Mouse (Mus musculus): Measurements from ENCODE around the gene Wdr62. TPM values are rescaled to one million over a fixed set of nuclear protein-coding genes. Genes with fewer than 3 reads are reported as not detected.

The Wdr62 gene
- total and polyA plus RNA-seq, 2 experiments: 0.55 to 5.9 TPM

DNA sequence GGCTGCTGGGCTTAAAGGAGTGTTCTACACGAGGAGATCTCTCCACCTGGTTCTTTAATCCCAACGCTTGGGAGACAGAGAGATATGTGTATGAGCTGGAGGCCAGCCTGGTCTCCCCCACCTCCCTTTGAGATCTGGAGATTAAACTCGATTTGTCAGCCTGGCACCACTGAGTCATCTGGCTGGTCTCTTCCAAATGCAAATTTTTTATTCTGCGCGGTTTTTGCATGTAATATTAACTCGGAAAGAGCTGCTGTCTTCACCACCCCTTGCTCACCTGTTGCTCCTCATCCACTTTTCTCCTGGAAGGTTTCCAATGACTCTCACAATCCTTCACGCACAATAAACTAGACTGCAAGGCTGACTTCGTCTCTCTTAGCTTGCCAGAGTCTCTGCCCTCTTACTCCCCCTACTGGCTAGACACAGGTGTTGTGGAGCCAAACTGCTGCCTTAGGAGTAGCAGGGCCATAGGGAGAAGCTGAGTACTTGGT is 81.7 kb downstream of the Wdr62 start, which contains the start of gene Capns1:
Gene Capns1, minus strand, starts transcription at position 331 of the 491 bp plus-strand sequence.
- WGBS: 13% methylated on average over 8 of the region's 8 CpGs
- Histone ChIP-seq H3K36me3 (ENCODE audit: control insufficient read depth, insufficient read depth, low read length) (no peaks in the 10 kb centered on the region), H3K9ac (ENCODE audit: low read depth, low read length) (no peak within 1 kb of the TSS), H3K79me2 (ENCODE audit: control insufficient read depth, insufficient read depth, low read length) (no peaks in the 10 kb centered on the region), H3K27me3 (ENCODE audit: control insufficient read depth, insufficient read depth, low read length) (no peaks in the 10 kb centered on the region), H3K27ac (replicated peaks; ENCODE audit: insufficient read depth, low read depth, low read length) (no peak within 1 kb of the TSS), H3K4me1 (ENCODE audit: control insufficient read depth, insufficient read depth, low read length) (0 out of 2 replicates have a peak, but pooled peaks cover 1% of the 10 kb centered on the region), H3K4me3 (ENCODE audit: insufficient read depth, low read depth, low read length) (no peak within 1 kb of the TSS)
- DNase-seq (ENCODE audit: extremely low read depth, low read depth, low spot score): peak; percentile 68
- TF ChIP-seq CTCF (IDR thresholded peaks at IDR 0.05; ENCODE audit: low read depth, low read length) (peak; percentile 86), POLR2A (IDR thresholded peaks at IDR 0.05; ENCODE audit: extremely low read depth, insufficient read depth, low read length) (no peak)

GRCm38 (mm10) chr7:30197592-30198129 is 82.6 kb downstream of the Wdr62 start:
- TF ChIP-seq POLR2A (IDR thresholded peaks at IDR 0.05; ENCODE audit: extremely low read depth, insufficient read depth, low read length): no peak
- TF ChIP-seq CTCF (IDR thresholded peaks at IDR 0.05; ENCODE audit: low read depth, low read length): no peak
- H3K27ac ChIP-seq (replicated peaks; ENCODE audit: insufficient read depth, low read depth, low read length): no peak overlapping the region
- DNase-seq (ENCODE audit: extremely low read depth, low read depth, low spot score): no peak
- no peak overlapping the region for H3K4me3 ChIP-seq (ENCODE audit: insufficient read depth, low read depth, low read length)
- 68% methylated on average over 5 of the region's 5 CpGs for WGBS
- H3K27me3 ChIP-seq (ENCODE audit: control insufficient read depth, insufficient read depth, low read length): no peaks in the 10 kb centered on the region
- H3K4me1 ChIP-seq (ENCODE audit: control insufficient read depth, insufficient read depth, low read length): peaks cover 3% of the 10 kb centered on the region; the same call in 1 of the 2 replicates
- H3K79me2 ChIP-seq (ENCODE audit: control insufficient read depth, insufficient read depth, low read length): no peaks in the 10 kb centered on the region
- no peaks in the 10 kb centered on the region for H3K36me3 ChIP-seq (ENCODE audit: control insufficient read depth, insufficient read depth, low read length)
- H3K9ac ChIP-seq (ENCODE audit: low read depth, low read length): no peak overlapping the region

DNA sequence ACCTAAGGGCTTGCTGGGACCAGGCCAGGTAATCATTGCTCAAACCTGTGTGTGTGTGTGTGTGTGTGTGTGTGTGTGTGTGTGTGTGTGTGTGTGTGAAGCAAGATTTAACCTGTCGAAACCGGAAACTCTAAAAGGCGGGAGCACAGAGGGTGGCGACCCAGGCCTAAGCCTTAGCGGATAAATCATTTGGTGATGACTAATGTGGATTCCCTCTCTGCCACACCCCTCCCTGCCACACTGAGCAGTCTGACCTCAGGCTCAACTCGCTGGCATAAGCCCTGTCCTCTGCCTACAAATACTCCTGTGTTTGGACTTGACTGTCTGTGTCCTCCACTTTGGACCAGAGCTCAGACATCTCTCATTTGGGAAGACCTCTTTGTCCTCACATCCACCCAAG is 84.0 kb downstream of the Wdr62 start:
- 31% methylated on average over 6 of the region's 6 CpGs for WGBS
- Histone ChIP-seq H3K4me3 (ENCODE audit: insufficient read depth, low read depth, low read length) (no peak overlapping the region), H3K36me3 (ENCODE audit: control insufficient read depth, insufficient read depth, low read length) (peaks cover 9% of the 10 kb centered on the region), H3K27me3 (ENCODE audit: control insufficient read depth, insufficient read depth, low read length) (no peaks in the 10 kb centered on the region), H3K4me1 (ENCODE audit: control insufficient read depth, insufficient read depth, low read length) (peaks cover 3% of the 10 kb centered on the region; the same call in 1 of the 2 replicates), H3K79me2 (ENCODE audit: control insufficient read depth, insufficient read depth, low read length) (no peaks in the 10 kb centered on the region; the same call in 1 of the 2 replicates), H3K27ac (replicated peaks; ENCODE audit: insufficient read depth, low read depth, low read length) (no peak overlapping the region), H3K9ac (ENCODE audit: low read depth, low read length) (no peak overlapping the region)
- peak; percentile 19 for DNase-seq (ENCODE audit: extremely low read depth, low read depth, low spot score)
- no peak for TF ChIP-seq CTCF (IDR thresholded peaks at IDR 0.05; ENCODE audit: low read depth, low read length)
- TF ChIP-seq POLR2A (IDR thresholded peaks at IDR 0.05; ENCODE audit: extremely low read depth, insufficient read depth, low read length): no peak

DNA sequence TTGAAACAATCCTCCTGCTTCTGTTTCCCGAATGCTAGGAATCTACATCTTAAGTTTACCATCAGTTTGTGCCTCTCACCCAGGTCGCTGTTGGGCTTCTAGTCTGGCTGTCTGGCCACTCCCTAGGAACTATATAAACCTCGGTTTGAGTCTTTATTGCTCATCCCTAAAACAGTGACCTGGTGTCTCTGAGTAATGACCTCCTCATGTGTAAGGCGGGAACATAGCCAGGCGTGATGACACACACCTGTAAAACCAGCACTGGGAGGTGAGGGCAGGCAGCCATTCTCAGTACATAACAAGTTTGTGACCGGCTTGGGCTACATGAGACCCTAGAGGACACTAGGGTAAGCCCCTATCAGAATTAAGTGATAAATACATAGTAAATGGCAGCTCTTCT is 84.8 kb downstream of the Wdr62 start:
- Histone ChIP-seq H3K4me1 (ENCODE audit: control insufficient read depth, insufficient read depth, low read length) (peaks cover 3% of the 10 kb centered on the region; the same call in 1 of the 2 replicates), H3K27me3 (ENCODE audit: control insufficient read depth, insufficient read depth, low read length) (no peaks in the 10 kb centered on the region), H3K4me3 (ENCODE audit: insufficient read depth, low read depth, low read length) (no peak overlapping the region), H3K79me2 (ENCODE audit: control insufficient read depth, insufficient read depth, low read length) (no peaks in the 10 kb centered on the region; the same call in 1 of the 2 replicates), H3K27ac (replicated peaks; ENCODE audit: insufficient read depth, low read depth, low read length) (no peak overlapping the region), H3K9ac (ENCODE audit: low read depth, low read length) (no peak overlapping the region), H3K36me3 (ENCODE audit: control insufficient read depth, insufficient read depth, low read length) (peaks cover 10% of the 10 kb centered on the region)
- DNase-seq (ENCODE audit: extremely low read depth, low read depth, low spot score): no peak
- 75% methylated on average over 6 of the region's 6 CpGs for WGBS
- TF ChIP-seq CTCF (IDR thresholded peaks at IDR 0.05; ENCODE audit: low read depth, low read length): no peak
- TF ChIP-seq POLR2A (IDR thresholded peaks at IDR 0.05; ENCODE audit: extremely low read depth, insufficient read depth, low read length): no peak

GRCm38 (mm10) chr7:30194884-30195283 is 85.3 kb downstream of the Wdr62 start:
- WGBS: under 1% methylated on average over 28 of the region's 28 CpGs
- peaks cover 11% of the 10 kb centered on the region for H3K36me3 ChIP-seq (ENCODE audit: control insufficient read depth, insufficient read depth, low read length)
- TF ChIP-seq CTCF (IDR thresholded peaks at IDR 0.05; ENCODE audit: low read depth, low read length) (no peak), POLR2A (IDR thresholded peaks at IDR 0.05; ENCODE audit: extremely low read depth, insufficient read depth, low read length) (0 out of 2 replicates have a peak, but pooled peaks have one; percentile 63)
- H3K4me1 ChIP-seq (ENCODE audit: control insufficient read depth, insufficient read depth, low read length): peaks cover 3% of the 10 kb centered on the region; the same call in 1 of the 2 replicates
- no peaks in the 10 kb centered on the region; the same call in 1 of the 2 replicates for H3K79me2 ChIP-seq (ENCODE audit: control insufficient read depth, insufficient read depth, low read length)
- peak overlapping the region; percentile 78 for H3K4me3 ChIP-seq (ENCODE audit: insufficient read depth, low read depth, low read length)
- H3K9ac ChIP-seq (ENCODE audit: low read depth, low read length): peak overlapping the region; percentile 79
- peak; percentile 80 for DNase-seq (ENCODE audit: extremely low read depth, low read depth, low spot score)
- no peaks in the 10 kb centered on the region for H3K27me3 ChIP-seq (ENCODE audit: control insufficient read depth, insufficient read depth, low read length)
- peak overlapping the region; percentile 66 for H3K27ac ChIP-seq (replicated peaks; ENCODE audit: insufficient read depth, low read depth, low read length)

Data from liver, adult 2 months (tissue).